Mouse (Mus musculus) E14TG2a.4 (cell line): Measurements from ENCODE around the gene Clspn.
"Not testable (repeated sequence)": the region's sequence is repeated elsewhere in the genome, so short reads cannot be mapped to it uniquely, and the experiment has no call there.

Experiments
- H3K27me3 ChIP-seq: 2 replicates; pipeline ENCODE4 v1.6.1; 2014; ENCODE audit warnings: low read length, control low read depth; ENCODE audit not compliant: insufficient read depth
- H3K36me3 ChIP-seq: 2 replicates; pipeline ENCODE4 v1.6.1; 2014; ENCODE audit warnings: low read length, control low read depth; ENCODE audit not compliant: insufficient read depth
- H3K4me1 ChIP-seq: replicated peaks from 2 replicates; pipeline ENCODE4 v1.6.1; 2014; ENCODE audit warnings: low read depth, low read length, control low read depth
- H3K4me3 ChIP-seq: replicated peaks from 2 replicates; pipeline ENCODE4 v1.5.1; 2014; ENCODE audit warnings: mild to moderate bottlenecking, low read length
- H3K9me3 ChIP-seq: 2 replicates; pipeline ENCODE4 v1.6.1; 2014; ENCODE audit warnings: low read length, control low read depth
- CTCF ChIP-seq: conservative IDR thresholded peaks from 2 replicates; pipeline ENCODE4 v1.5.1; 2014; ENCODE audit warnings: low read length
- NANOG ChIP-seq: IDR thresholded peaks from 2 replicates; pipeline ENCODE4 v1.6.1; 2014; ENCODE audit warnings: borderline replicate concordance, low read length, mixed read lengths
- POU5F1 ChIP-seq: IDR thresholded peaks from 2 replicates; pipeline ENCODE4 v1.6.1; 2014; ENCODE audit warnings: low read length, borderline replicate concordance

Clspn gene

DNA sequence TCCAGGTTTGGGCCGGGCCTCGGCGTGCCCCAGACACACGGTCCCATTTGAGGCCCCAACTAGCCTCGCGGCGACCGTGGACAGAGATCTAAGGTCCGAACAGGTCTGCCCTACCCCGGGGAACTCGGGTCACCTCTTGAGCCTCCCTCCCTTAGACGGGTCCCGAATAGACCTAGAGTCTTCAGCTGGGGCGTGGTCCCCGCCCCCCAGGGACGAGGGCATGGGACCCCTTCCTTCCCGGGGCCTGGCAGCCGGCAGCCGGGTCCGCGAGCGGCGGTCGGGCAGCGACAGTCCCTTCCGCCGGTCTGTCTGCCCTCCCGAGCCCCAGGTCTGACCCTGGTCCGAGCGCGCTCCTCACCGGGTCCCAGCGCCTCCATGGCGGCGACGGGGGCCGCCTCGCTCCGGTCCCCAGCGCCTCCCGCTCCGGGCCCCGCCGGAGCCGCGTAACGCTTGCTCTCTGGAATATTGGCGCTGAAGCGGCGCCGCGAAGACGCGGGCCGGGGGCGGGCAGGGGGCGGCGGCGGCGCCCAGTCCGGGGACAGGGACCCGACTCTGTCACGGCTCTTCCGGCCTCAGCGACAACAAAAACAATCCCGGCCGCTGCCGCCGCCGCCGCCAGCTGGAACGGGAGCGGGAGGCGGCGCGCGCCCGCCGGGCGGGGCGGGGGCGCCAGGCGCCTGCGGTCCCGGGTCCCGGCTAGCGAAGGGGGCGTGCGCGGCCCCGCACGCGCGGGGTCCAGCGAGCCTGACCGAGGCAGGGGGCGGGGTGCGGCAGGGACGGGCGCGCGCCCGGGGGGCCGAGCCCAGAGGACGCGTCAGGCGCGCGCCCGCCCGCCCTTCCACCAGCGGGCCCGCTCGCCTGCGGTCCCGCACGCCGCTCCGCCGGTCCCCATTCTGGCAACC lies 23.7 kb upstream of the Clspn start, which contains the start of gene Ago4:
TSS of gene Ago4 (minus strand) at position 646 of the 902 bp plus-strand sequence.
- Histone ChIP-seq H3K4me3 (peak within 1 kb of the TSS; percentile 90), H3K36me3 (no peaks in the 10 kb centered on the region), H3K27me3 (peaks cover 51% of the 10 kb centered on the region), H3K9me3 (no peaks in the 10 kb centered on the region), H3K4me1 (peaks cover 11% of the 10 kb centered on the region)
- no peak for TF ChIP-seq CTCF
- TF ChIP-seq POU5F1 = no peak
- no peak for TF ChIP-seq NANOG

DNA sequence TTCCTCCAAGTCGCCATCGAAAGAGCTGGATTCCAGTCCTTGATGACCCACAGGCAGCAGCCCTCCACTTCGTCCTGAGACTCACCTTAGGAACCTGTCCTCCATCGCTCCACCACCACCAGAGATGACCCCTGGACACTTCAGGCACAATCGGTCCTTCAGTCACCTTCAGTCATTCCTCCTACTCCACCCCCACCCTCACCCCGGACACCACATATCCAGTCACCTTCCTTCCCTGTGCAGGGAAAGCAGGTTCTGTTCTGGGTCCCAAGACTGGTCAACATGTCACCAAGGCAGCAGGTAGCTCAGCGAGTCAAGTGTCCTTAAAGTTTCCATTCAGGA lies 23.0 kb upstream of the Clspn start:
- no peak for TF ChIP-seq NANOG
- TF ChIP-seq CTCF = no peak
- TF ChIP-seq POU5F1 = no peak
- Histone ChIP-seq H3K9me3 (no peaks in the 10 kb centered on the region), H3K4me3 (peak overlapping the region; percentile 90), H3K36me3 (no peaks in the 10 kb centered on the region), H3K27me3 (peaks cover 50% of the 10 kb centered on the region), H3K4me1 (peaks cover 11% of the 10 kb centered on the region)

DNA sequence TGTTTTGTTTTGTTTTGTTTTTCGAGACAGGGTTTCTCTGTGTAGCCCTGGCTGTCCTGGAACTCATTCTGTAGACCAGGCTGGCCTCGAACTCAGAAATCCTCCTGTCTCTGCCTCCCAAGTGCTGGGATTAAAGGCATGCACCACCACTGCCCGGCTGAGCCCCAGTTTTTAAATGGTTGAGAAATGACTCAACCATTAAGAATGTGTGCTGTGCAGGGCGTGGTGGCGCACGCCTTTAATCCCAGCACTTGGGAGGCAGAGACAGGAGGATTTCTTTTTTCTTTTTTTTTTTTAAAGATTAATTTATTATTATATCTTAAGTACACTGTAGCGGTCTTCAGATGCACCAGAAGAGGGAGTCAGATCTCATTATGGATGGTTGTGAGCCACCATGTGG lies 21.1 kb upstream of the Clspn start:
- Histone ChIP-seq H3K27me3 (peaks cover 38% of the 10 kb centered on the region), H3K4me1 (peaks cover 11% of the 10 kb centered on the region)
- not testable (repeated sequence) for H3K36me3 ChIP-seq, H3K4me3 ChIP-seq, H3K9me3 ChIP-seq

DNA sequence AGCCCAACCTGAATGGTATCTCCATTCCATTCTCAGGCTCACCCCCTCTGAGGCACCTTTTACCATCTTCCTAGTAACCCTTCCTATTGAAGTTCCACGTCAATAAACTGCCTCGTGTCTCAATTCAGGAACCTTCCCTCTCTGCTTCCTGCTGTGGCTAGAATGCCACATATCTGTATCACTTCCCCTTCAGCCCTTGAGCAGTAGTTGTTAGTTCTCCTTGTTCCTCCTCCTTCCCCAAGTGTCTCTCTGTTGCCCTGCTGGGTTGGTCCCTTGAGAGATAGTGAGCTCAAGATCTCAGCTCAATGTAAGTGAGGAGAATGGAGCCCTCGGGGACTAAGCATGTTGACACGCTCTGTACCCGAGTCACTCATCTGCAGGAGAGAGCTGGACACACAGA lies 19.9 kb upstream of the Clspn start:
- peaks cover 28% of the 10 kb centered on the region for H3K27me3 ChIP-seq
- no peak overlapping the region for H3K4me3 ChIP-seq
- H3K4me1 ChIP-seq = peaks cover 11% of the 10 kb centered on the region
- H3K36me3 ChIP-seq = no peaks in the 10 kb centered on the region
- H3K9me3 ChIP-seq = no peaks in the 10 kb centered on the region
- no peak for TF ChIP-seq CTCF
- TF ChIP-seq POU5F1 = no peak
- TF ChIP-seq NANOG = no peak

- Histone ChIP-seq H3K9me3 (no peaks in the 10 kb centered on the region), H3K4me1 (no peaks in the 10 kb centered on the region), H3K4me3 (no peak overlapping the region), H3K36me3 (no peaks in the 10 kb centered on the region), H3K27me3 (no peaks in the 10 kb centered on the region)
- TF ChIP-seq POU5F1 (no peak), CTCF (no peak), NANOG (no peak)
Observed at GRCm38 (mm10) chr4:126540487-126541071, 16.2 kb upstream of the Clspn start.

DNA sequence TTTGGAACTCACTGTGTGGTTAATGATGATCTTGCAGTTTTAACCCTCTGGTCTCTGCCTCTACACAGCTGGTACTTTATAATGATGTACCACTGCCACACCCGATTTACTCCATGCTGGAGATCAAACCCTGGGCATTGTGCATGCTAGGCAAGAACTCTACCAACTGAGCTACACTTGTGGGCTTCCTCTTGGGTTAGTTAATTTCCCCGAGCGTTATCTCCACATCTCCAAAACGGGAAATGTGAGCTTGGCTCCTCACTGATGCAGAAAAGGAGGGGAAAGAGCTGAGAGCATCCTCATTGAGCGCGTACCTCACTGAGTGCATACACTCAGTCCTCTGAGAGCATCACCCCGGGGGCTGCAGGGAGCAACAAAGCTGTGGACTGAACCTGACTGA lies 13.9 kb upstream of the Clspn start:
- Histone ChIP-seq H3K4me1 (no peaks in the 10 kb centered on the region), H3K9me3 (no peaks in the 10 kb centered on the region), H3K4me3 (no peak overlapping the region), H3K36me3 (no peaks in the 10 kb centered on the region), H3K27me3 (no peaks in the 10 kb centered on the region)
- no peak for TF ChIP-seq CTCF

DNA sequence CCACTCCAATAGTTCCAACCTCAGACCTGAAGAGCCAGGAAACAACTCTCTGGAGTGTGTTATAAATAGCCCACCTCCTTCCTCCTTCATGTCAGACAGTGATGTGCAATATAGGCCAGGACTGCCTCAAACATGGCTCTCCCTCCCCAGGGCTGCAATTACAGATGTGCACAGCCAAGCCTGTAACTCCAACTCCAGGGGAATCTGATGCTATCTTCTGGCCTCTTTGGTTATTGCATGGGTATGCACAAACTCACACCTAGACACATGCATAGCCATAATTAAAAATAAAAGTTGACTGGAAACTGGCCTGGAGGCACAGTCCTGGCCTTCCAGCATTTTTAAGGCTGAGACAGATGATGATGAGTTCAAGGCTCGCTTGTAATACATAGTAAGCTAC lies 11.7 kb upstream of the Clspn start:
- Histone ChIP-seq H3K27me3 (no peaks in the 10 kb centered on the region), H3K36me3 (no peaks in the 10 kb centered on the region), H3K9me3 (no peaks in the 10 kb centered on the region), H3K4me3 (no peak overlapping the region), H3K4me1 (no peaks in the 10 kb centered on the region)
- no peak for TF ChIP-seq NANOG
- TF ChIP-seq CTCF = no peak
- TF ChIP-seq POU5F1 = no peak

DNA sequence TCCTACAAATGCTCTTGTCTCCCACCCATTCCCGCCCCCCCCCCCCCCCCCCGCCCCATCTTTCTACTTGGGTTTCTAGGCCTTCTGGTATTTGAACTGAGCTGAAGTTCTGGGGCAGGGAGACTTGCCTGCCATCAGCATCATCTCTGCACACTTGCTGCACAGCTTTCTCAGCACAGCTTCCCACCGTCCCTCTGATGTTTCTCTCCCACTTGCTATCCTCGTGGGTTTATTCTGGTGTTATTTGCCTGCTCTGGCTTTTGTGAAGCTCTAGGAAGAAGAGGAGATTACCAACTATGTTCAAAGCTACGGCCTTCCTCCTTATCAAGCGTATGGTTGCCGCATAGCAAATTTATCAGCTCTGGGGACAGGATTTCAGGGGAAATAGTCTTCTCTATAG lies 11.0 kb upstream of the Clspn start:
- no peak overlapping the region for H3K4me3 ChIP-seq
- no peaks in the 10 kb centered on the region for H3K36me3 ChIP-seq
- no peaks in the 10 kb centered on the region for H3K27me3 ChIP-seq
- no peaks in the 10 kb centered on the region for H3K4me1 ChIP-seq
- TF ChIP-seq CTCF = no peak
- no peak for TF ChIP-seq POU5F1
- TF ChIP-seq NANOG = no peak
- no peaks in the 10 kb centered on the region for H3K9me3 ChIP-seq

- TF ChIP-seq POU5F1 (no peak), CTCF (no peak), NANOG (no peak)
Observed at GRCm38 (mm10) chr4:126546183-126546582, 10.6 kb upstream of the Clspn start.

More at GRCm38 (mm10) chr4:126546183-126546582, 10.6 kb upstream of the Clspn start:
- no peaks in the 10 kb centered on the region for H3K9me3 ChIP-seq
- H3K4me3 ChIP-seq = no peak overlapping the region
- no peaks in the 10 kb centered on the region for H3K4me1 ChIP-seq
- H3K36me3 ChIP-seq = no peaks in the 10 kb centered on the region
- 0 out of 2 replicates have a peak, but pooled peaks cover 3% of the 10 kb centered on the region for H3K27me3 ChIP-seq
